In genomic region chr11:117104044-117104757, GRCm38 (mm10) we compare ENCODE assay signal across 10 mouse cellular contexts. TPM values are rescaled to one million over a fixed set of nuclear protein-coding genes. Genes with fewer than 3 reads are reported as not detected.
A peak's percentile ranks its signal among the peaks of the same experiment; 100 is the strongest.
DNase-seq lines count a peak whose midpoint lies in the region; ATAC-seq and TF ChIP-seq lines count a peak whose summit lies in the region.
"Had no signal": no experiment of that assay in that cellular context is flagged by ENCODE, and none has a peak within 500 bp of the region (broad histone marks: within the 10 kb centered on the region; RNA-seq: fewer than 3 reads in every experiment).

No protein-coding gene starts in this region.

- H3K27me3 ChIP-seq in kidney, adult 2 months (replicated peaks; ENCODE audit: control insufficient read depth, insufficient read depth, low read length) = no peaks in the 10 kb centered on the region
- no peaks in the 10 kb centered on the region for H3K27me3 ChIP-seq in E14TG2a.4 (ENCODE audit: insufficient read depth, low read length)
- H3K27me3 ChIP-seq in lung, postnatal 0 days (replicated peaks; ENCODE audit: insufficient read depth, low read length) = no peaks in the 10 kb centered on the region

- peak; percentile 61 for TF ChIP-seq EP300 in lung, postnatal 0 days (IDR thresholded peaks at IDR 0.05)

- TF ChIP-seq POLR2A in kidney, adult 2 months (IDR thresholded peaks at IDR 0.05; ENCODE audit: low read depth, low read length) = no peak

- WGBS in kidney, adult 2 months = 84% methylated on average over 10 of the region's 10 CpGs
- 65% methylated on average over 10 of the region's 10 CpGs for WGBS in lung, postnatal 0 days

- no peak overlapping the region for H3K4me2 ChIP-seq in lung, postnatal 0 days (replicated peaks; ENCODE audit: low read depth, low read length)
- H3K4me2 ChIP-seq: hindbrain, embryonic 14.5 days had no signal

- H3K4me1 ChIP-seq in kidney, adult 2 months (ENCODE audit: control insufficient read depth, insufficient read depth, low read length) = peaks cover 19% of the 10 kb centered on the region
- peaks cover 88% of the 10 kb centered on the region for H3K4me1 ChIP-seq in E14TG2a.4 (replicated peaks; ENCODE audit: low read depth, low read length)
- H3K4me1 ChIP-seq in lung, postnatal 0 days (ENCODE audit: insufficient read depth, low read depth, low read length) = peaks cover 17% of the 10 kb centered on the region

- no peaks in the 10 kb centered on the region for H3K9me3 ChIP-seq in E14TG2a.4 (ENCODE audit: low read length)
- no peaks in the 10 kb centered on the region for H3K9me3 ChIP-seq in lung, postnatal 0 days (ENCODE audit: low read length)

- DNase-seq in kidney, adult 2 months = no peak
- no peak for DNase-seq in kidney, postnatal 36 days
- peak; percentile 67 for DNase-seq in NIH3T3 (ENCODE audit: low read depth)
- DNase-seq in lung, postnatal 0 days (ENCODE audit: low spot score) = peak; percentile 81
- no peak for DNase-seq in embryo, embryonic 11 days
- DNase-seq: kidney, adult 8-10 months; right cerebral cortex, postnatal 14 days had no signal

- ATAC-seq in lung, postnatal 0 days = peak; percentile 58
- no peak for ATAC-seq in CD4-positive, CD25-positive, alpha-beta regulatory T cell, adult 4 months

- TF ChIP-seq CTCF in kidney, adult 2 months (conservative IDR thresholded peaks at IDR 0.05; ENCODE audit: insufficient read depth, insufficient read length, low read depth, low read length) = no peak
- no peak for TF ChIP-seq CTCF in E14TG2a.4 (conservative IDR thresholded peaks at IDR 0.05; ENCODE audit: low read length)
- no peak for TF ChIP-seq CTCF in lung, postnatal 0 days (IDR thresholded peaks at IDR 0.05)

- H3K9ac ChIP-seq in lung, postnatal 0 days (replicated peaks; ENCODE audit: low read depth) = no peak overlapping the region
- H3K9ac ChIP-seq: hindbrain, embryonic 14.5 days had no signal

- no peaks in the 10 kb centered on the region for H3K36me3 ChIP-seq in kidney, adult 2 months (ENCODE audit: control insufficient read depth, insufficient read depth, low read length)
- H3K36me3 ChIP-seq in E14TG2a.4 (ENCODE audit: insufficient read depth, low read length) = no peaks in the 10 kb centered on the region
- no peaks in the 10 kb centered on the region for H3K36me3 ChIP-seq in lung, postnatal 0 days (ENCODE audit: insufficient read depth, low read length)

- H3K27ac ChIP-seq in kidney, adult 2 months (ENCODE audit: insufficient read depth, low read depth, low read length) = peak overlapping the region; percentile 30
- peak overlapping the region; percentile 39 for H3K27ac ChIP-seq in lung, postnatal 0 days (ENCODE audit: low read length)
- H3K27ac ChIP-seq: hindbrain, embryonic 14.5 days had no signal

- H3K4me3 ChIP-seq in kidney, adult 2 months (ENCODE audit: insufficient read depth, low read depth, low read length) = no peak overlapping the region
- peak overlapping the region; percentile 57 for H3K4me3 ChIP-seq in E14TG2a.4 (replicated peaks; ENCODE audit: low read length)
- H3K4me3 ChIP-seq in lung, postnatal 0 days (ENCODE audit: low read depth, low read length) = no peak overlapping the region

RNA-seq across cellular contexts. Expression of gene Sec14l1, which starts 10.8 kb away (rescaled TPM):
- 49.1 and 52.2 TPM in 2 replicates for polyA plus RNA-seq in kidney, adult 2 months (2012; rRNA removed)
- polyA plus RNA-seq in lung, postnatal 0 days (2015; fragmentation: Nextera tagmentation; extraction: Ambion mirVana) = 62.2 and 62.4 TPM in 2 replicates
- 10 to 100 TPM; 11.9 to 18.9 TPM for polyA plus RNA-seq in CD4-positive, CD25-positive, alpha-beta regulatory T cell, adult 4 months (2017; shearing (Covaris generic))

Comparison
In these comparisons a context has a peak if more than half of its experiments do, and no peak if none do; other contexts are left out.
1. DNase-seq: peak in NIH3T3 (single experiment) and lung, postnatal 0 days (single experiment); none in kidney, adult 2 months (single experiment), kidney, postnatal 36 days (0 of 2) and embryo, embryonic 11 days (single experiment).